Mouse (Mus musculus): ENCODE measurements around the gene Marveld3.

Gene Marveld3

DNA sequence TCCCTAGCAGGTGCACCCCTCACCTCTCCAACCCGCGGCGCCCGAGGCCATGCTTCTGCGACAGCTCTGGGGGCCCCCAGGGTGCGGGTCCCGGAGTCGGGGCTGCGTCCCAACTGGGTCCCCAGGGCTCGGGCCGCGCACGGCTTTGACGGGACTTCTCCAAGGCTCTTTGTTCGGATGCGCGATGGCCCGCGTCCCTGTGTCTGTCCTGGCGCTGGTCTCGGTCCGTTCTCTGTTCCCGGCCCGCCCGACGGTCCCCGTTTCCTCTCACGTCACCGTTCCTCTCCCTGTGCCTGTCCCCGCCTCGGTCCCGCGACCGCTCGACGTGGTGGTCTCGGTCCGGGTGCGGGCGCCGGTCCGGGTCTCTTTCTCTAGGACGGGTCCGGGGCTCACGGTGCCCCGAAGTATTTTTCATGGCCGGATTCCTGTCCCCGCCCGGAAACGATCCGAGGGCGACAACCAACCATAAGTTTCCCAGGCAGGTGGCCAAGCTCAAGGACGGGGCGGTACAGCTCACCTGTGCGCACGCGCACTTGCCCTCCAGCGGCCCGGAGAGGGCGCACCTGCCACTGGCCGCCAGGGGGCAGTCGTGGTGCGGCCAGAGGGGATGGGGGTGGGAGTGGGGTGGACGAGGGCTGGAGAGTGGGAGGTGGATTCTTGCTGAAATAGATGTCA, at the start of gene Marveld3:
Gene Marveld3, minus strand, starts transcription at position 511 of the 675 bp plus-strand sequence.
- no peak for DNase-seq (ENCODE audit: low read depth)

DNA sequence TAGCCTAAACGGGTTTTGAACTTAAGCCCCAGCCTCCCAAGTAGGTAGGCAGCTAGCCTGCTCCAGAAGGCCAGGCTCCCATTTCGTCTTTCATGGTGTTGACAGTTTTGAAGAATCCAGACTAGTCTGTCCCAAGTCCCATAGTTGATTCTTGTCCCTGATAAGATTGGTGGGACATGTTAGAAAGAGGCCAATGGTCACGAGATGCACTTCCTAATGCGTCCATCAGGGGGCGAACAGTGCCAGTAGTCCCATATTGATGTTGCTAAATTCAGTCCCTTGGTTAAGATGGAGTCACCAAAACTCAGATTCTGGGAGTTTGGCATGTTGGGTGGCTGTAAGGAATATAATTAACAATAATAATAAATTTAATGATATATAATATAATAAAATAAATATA, 48.9 kb upstream of the Marveld3 start:
- peak; percentile 69 for DNase-seq (ENCODE audit: low read depth)

DNA sequence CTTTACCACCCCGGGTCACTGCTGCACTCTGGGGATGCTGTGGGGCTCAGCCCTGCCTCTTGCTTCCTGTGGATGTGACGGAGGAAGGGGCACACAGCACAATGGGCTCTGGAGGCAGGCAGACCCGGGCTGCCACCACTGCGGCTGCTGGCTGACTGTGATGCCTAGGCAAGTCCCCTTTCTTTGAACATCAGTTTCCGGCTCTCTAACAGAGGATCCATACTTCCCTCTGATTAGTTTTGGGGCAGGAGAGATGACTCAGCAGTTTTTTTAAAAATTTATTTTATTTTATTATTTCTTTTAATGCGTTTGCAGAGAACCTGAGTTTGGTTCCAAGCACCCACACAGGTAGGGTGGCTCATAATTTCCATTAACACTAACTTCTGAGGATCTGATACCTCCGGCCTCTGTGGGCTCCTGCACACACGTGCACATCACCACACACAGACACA, 47.0 kb upstream of the Marveld3 start:
- no peak for DNase-seq (ENCODE audit: low read depth)

DNA sequence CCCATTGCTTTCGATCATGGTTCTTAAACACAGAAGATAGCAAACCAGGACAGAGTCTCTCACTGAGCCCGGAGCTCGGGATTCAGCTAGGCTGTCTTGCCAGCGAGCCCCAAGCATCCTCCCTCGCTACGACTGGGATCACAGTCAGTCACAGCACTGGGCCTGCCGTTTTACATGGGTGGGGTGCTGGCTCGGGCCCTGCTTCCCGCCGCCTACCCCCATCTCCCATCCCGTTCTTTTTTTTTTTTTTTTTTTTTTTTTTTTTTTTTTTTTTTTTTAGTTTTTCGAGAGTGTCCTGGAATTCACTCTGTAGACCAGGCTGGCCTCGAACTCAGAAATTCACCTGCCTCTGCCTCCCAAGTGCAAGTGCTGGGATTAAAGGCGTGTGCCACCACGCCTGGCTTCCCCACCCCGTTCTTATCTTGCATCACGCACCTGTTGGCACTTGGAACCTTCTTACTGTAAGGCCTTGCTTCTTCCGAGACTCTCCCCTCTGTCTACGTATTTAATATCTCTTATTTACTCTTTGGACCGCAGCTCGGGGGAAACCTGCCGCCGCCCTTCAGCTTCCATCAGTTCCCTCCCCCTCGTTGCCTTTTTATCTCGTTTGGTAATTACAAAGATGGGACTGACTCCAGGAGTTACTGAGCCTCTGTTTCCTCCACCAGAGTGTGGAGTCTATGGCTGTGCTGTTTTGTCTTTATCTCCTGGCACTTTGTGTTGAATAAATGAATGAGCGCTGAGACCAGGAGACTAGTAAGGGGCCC, 46.4 kb upstream of the Marveld3 start:
- DNase-seq (ENCODE audit: low read depth), result no peak

DNA sequence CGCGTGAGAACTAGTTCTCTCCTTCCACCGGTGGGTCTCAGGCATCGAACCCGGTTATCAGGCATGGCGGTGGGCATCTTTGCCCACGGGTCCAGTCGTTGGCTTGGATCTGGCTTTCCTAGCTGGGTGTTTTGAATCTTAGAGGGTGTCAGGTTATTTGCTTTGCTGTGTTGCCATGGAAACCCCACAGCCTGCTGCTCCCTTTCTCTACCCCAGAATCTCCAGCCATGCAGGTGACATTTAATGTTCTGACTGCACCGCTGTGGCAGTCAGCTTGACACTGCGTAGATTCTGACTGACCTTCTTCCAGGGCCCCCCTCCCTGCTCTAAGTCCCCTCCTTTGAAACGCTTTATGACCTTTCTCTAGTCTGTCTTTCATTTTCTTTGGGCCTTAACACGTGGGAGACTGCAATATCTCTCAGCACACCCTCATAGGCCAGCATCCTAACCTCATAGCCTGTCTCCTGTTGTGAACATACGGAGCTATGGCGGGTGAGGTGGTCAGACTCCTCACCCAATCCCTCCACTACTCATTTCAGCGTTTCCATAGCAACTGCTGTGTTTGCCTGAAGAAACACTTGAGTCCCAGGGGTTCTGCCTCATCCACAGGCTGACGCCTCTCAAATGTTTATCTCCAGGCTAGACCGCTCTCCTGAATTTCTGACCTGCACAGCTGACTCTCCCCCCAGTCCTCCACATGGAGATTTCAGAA, 44.5 kb upstream of the Marveld3 start:
- no peak for DNase-seq (ENCODE audit: low read depth)

DNA sequence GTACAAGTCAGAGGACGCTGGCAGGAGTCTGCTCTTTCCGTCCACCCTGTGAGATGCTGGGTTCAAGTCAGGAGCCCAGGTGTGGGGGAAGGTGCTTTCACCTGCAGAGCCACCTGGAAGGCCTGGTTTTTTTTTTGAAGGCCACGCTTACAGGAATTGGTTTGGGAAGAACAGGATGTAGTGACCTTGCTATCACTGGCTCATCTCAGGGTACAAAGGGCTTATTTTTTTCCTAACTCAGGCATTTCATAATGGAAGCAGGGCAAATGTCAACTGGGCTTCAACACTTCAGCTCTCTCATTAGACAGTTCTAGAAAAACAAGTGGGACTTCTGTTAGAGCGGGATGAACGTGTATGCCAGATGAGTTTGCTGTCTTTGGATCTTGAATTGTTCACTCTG, 42.3 kb upstream of the Marveld3 start:
- no peak for DNase-seq (ENCODE audit: low read depth)

DNA sequence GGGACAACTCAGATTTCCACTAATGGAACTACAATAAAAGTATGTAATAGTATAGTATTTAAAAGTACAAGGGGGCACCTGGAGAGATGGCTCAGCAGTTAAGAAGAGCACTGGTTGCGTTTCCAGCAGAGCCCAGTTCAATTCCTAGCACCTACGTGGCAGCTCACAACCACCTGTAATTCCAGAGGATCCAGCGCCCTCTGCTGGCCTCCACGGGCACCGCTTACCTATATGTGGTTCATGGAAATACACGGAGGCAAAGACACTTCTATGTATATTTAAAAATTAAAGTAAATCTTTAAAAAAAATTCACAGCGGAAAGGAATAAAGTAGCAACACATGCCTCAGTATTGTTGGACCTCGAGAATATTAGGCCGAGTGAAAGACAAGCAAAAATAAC, 41.0 kb upstream of the Marveld3 start:
- peak; percentile 43 for DNase-seq (ENCODE audit: low read depth)

DNA sequence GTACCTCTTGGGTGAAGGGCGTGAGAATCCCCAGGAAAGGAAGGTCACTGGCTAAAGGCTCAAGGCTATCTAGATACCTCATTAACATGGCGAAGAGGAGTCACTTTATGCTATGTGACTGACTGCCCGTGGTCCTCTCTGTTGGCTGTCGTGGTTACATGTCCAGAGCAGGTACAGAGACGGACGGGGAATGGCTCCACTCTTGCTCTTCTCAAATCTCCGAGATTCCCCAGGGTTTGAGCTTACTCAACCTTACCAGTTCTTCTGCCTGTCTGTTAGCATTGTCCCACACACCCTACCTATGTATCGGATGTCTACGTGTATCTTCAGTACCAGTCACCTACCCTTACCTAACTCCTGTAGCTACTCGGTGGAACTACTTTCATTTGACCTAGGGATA, 38.0 kb upstream of the Marveld3 start:
- no peak for DNase-seq (ENCODE audit: low read depth)

DNA sequence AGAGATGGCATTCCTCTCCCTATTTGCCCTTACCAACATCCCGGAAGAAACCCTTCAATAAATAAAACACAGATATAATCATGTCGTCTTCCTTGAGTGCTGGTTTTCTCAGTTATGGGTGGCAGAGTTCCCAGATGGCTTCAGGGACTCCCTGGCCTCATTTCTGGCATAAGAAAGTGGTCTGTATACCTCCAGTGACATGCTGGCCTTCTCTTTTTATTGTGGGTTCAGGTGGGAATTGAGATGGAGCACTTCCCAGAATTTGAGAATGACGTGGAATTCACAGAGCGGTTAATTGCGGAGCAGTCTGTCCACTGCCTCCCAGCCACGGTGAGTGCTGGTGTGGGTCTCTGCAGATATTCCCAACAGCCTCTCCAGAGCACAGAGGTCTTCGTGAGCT, 36.1 kb upstream of the Marveld3 start:
- no peak for DNase-seq (ENCODE audit: low read depth)

DNA sequence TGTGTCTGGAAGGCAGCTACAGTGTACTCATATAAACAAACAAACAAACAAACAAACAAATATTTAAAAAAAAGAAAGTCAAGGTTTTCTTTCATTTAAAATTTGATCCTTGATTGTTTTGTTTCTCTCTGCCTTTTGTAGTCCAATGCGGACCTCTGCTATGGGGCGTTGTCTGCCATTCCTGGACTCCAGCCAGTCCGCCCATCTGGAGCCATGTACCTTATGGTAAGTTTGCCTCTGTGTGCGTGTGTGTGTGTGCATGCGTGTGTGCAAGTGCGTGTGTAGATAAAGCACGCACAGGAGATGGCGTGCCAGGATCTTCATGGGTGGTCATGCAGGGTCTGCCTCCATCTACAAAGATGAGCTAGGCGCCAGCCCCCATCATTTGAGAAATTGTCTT, 35.4 kb upstream of the Marveld3 start:
- no peak for DNase-seq (ENCODE audit: low read depth)

DNA sequence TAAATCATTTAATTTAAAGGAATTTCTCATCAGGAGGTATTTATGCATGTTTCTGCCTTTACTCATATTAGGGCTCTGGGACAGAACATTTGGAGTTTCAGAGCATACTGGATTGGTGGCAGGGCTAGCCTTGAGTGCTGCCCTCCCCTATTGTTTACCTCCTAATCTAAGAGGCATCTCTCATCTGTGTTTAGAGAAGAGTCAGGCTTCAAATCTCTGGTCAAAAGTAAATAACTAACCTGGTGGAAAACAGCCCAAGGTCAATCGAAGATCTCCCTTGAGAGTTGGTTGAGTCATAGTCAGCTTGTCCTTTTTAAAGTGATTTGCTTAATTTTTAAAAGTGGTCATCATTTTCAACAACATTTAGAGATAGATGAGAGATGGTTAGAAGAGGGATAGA, 30.9 kb upstream of the Marveld3 start:
- DNase-seq (ENCODE audit: low read depth), result no peak

DNA sequence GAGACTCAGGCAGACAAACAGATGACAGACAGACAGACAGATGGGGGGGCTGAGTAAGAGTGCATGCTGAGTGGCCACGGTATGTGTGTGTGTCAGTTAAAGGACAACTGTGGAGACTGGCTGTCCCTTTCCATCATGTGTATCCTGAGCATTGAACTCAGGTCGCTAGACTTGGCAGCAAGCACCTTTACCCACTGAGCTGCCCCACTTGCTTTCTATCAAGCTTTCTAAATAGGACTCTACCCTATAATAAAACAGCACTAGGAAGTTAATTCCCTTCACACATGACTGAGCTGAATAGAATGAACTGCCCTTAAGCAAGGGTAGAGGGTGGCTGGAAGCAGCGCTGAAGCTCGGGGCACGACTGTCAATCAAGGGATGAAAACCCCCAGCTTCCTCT, 30.2 kb upstream of the Marveld3 start:
- DNase-seq (ENCODE audit: low read depth), result no peak

DNA sequence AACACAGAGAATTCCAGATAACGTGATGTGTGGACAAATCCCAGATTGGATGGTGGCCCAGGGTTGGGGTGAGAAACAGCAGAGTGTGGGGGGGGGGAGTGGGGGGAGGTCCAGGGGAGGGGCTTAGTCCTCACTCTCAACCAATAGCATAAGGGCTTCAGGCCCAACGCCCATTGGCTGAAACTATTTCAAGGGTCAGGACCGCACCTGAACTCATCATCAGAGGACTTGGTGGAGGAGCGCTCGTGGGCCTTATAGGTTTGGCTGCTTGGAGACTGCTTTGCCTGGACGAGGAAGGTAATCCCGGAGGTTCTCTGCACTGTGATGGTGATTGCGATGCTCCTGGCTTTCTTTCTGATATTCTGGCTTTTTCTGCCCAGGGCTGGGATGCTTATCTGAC, 28.2 kb upstream of the Marveld3 start, which contains the start of gene Tat:
Gene Tat, plus strand, starts transcription at position 214 of the 400 bp plus-strand sequence.
- no peak for DNase-seq (ENCODE audit: low read depth)

DNA sequence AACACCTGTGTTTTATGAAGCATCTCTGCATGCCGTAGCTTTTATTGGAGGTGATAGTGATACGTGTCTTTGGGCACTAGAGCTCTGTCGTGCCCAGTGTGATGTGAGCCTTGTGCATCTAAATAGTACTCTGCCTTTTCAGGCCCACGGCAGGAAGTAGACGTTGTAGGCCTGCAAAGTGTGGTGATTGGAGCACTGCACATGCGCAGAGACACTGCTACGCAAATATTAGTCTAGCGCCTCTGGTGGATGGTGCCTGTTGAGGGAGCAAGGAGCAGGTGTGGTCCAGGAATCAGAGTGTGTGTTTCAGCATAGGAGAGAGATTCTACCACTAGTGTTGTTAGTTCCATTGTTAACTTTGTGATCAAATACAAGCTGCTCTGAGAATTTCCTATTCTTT, 27.1 kb upstream of the Marveld3 start:
- no peak for DNase-seq (ENCODE audit: low read depth)

DNA sequence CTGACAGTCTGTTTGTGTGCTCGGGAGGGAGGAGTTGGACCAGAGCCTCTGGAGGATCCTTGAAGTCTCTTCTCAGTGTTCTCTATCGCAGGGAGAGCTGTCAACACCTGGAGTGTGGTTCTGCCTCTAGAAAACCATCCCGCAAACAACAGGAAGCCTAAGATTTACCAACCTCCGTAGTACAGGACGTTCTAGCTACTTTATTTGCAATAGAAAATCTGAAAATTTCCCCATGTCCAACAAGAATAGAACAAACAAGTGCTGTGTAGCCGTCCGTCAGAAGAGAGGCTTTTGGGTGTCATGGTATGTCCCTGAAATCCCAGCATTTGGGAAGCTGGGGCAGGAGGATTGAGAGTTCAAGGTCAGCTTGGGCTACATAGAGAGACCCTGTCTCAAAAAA, 25.8 kb upstream of the Marveld3 start:
- DNase-seq (ENCODE audit: low read depth), result no peak

DNA sequence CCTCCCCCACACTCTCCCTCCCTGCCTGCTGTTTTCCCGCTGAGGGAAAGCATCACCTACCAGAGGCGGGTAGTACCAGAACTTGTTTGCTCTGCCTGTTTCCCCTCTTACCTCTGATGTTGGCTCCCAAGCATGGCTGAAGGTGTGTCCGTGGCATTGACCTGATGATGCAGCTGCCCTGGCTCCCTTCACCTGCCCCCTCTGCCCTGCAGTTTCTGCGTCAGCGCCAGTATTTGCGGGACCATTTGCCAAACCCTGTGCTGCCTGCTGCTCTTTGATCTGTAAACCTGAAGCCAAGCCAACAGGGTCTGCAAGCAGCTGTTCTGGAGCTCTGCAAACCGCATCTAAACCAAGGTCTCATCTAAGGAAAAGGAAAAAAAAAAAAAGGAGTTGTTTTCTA, 24.4 kb upstream of the Marveld3 start:
- no peak for DNase-seq (ENCODE audit: low read depth)

DNA sequence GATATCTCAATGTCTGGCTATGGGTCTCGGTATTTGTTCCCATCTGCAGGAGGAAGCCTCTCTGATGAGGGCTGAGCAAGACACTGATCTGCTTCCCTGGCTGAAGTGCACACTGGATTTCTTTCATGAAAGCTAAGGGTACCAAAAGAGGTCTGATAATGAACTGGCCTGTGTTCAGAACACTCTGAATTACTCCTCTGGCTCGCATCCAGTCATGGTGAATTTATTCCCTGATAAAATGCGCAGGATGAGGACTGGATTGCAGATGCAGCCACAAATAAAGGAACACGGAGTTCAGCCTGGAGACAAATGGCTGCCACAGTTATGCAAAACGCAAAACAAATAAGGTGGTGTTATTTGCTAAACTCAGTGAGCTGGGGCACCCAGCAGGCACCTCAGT, 21.9 kb upstream of the Marveld3 start:
- DNase-seq (ENCODE audit: low read depth), result no peak

DNA sequence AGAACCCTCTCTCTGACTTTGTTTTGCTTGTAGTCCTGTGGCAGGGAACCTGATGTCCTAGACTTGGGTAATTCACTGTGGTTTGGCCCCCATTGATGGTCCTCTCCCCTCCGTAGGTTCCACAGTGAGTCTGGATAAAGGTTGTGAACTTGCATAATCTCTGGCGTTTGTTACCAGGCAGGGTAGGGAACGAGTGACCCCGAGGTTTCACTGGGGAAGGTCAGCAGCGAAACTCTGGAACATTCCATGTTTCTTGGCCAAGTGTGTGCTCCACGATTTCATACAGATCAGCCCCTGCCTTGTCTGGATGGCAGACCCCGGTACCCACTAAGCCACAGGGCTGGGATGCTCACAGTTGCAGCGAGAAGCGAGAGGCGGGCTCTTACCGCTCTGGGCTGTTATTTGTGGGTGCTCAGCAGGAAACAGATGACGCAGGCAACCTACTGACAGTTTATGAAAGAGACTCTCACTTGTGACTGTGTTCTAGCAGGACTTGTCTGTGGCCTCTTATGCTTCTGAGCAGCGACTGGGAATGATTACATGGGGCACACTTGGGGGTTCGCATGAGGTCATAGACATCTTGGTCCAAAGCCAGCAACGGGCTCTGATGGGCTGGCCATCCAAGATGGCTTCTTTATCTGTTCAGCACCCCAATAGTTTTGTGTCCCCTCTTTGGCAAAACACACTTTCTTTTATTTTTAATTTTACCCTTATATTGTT, 20.5 kb upstream of the Marveld3 start:
- DNase-seq (ENCODE audit: low read depth), result no peak

DNA sequence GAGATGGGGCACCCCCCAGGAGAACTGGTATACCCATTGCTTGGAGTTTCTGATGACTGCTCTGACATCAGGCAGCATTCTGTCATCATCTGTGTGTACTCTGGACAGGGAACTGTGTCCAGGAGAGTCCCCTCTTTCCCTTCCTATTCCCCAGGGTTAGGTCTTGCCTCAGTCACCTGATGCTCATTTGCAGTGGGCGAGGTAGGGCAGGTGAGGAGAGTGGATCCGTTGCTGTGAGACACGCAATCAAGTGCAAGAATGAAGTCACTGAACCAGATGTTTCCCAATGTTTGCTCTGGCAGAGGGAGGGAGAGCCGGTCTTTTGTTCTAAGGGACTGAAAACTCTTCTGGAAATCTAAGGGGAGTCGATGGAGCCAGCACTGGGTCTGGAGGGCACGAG, 17.3 kb upstream of the Marveld3 start:
- DNase-seq (ENCODE audit: low read depth), result no peak

DNA sequence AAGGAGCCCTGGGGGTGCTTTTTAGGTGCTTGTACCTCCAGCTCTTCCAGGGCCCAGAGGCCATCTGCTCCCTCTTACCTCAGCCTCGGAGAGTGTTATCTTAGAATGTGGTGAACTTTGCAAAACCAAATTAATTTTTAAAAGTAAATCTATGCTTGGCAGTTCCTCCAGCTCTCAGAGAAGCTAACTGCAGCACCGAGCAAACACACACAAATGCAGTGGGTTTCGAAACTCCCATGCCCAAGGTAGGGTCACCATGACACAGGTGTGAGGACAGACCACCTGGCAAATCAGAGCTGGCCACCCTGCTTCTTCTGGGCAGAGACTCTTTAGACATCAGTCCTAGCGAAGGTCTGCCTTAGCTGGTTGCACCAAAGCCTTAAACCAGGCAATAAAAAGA, 10.9 kb upstream of the Marveld3 start:
- DNase-seq (ENCODE audit: low read depth), result no peak

DNA sequence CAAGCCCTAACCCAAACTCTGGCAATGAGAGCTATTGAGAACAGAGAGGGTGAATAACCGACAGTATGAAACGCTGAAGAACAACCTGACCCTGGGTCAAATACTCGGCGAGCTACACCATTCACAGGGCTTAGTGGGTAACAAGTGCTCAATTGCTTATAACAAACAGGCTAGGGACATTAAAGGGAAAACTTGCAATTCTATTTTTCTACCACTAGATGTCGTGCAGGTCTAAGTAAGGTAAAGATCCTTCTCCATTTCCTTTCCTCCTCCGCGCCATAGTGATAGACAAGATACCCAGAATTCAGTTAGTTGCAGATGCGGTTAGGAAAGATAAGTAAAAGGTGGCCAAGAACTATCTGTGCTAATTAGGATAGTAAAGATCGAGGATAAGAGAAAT, 8.3 kb upstream of the Marveld3 start:
- peak; percentile 77 for DNase-seq (ENCODE audit: low read depth)

DNA sequence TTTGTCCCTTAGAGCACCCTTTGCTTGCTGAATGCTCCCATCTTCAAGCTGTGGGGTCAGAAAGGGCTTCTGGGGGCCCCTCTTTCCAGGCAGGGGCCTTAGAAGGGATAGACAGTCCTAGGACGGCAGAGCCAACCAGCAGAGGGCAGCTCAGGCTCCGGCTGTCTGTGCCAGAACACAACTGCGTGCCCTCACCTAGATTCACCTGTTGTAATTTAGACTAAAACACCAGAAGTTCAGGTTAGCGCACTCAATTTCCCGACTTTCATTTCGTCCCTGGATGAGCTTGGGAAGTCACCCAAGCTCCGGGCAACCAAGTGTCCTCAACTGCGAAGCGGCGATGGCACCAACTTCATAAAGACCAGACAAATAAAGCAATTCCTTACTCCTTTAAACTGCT, 6.8 kb upstream of the Marveld3 start:
- DNase-seq (ENCODE audit: low read depth), result no peak
